Mouse (Mus musculus): ENCODE measurements around the gene Cdkal1.

DNA sequence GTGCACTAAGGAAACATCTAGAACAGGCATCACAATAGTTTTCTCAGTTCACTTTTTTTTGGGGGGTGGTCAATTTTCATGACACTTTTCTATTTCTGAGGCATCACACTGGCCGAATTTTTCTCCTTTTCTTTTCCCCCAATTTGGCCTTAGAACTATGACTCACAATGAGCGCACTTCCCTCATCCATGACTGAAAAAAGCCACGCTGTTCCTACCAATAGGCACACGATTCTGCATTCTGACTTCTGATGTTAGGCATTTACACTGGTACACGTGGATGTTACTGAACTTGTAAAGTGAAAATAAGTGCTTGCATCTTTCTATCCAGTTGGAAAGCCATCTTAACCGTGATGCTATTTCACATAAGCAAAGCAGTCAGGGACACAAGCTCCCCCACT is 77.3 kb downstream of the Cdkal1 start:
- TF ChIP-seq UBTF (IDR thresholded peaks at IDR 0.05; ENCODE audit: low read depth, low read length) (no peak), POLR2AphosphoS2 (IDR thresholded peaks at IDR 0.05; ENCODE audit: low read depth, low read length) (no peak), MAX (IDR thresholded peaks at IDR 0.05; ENCODE audit: low read length) (no peak), POLR2A (IDR thresholded peaks at IDR 0.05; ENCODE audit: low read depth, low read length) (no peak), CTCF (conservative IDR thresholded peaks at IDR 0.05 in 1 of 2, IDR thresholded peaks at IDR 0.05 in 1 of 2; ENCODE audit: low read depth in 2 of 2, low read length in 2 of 2) (no peak), MEF2A (IDR thresholded peaks at IDR 0.05; ENCODE audit: borderline replicate concordance, low read depth, low read length) (no peak)
